Mouse (Mus musculus) kidney, postnatal 36 days (tissue): ENCODE data around the gene Krtap27-1.

ENCODE experiments used
- DNase-seq, 2 experiments: peaks; one replicate each; pipeline ENCODE4 v3.0.0; 2021 to 2022; ENCODE audit warnings: mixed read lengths in 2 of 2

Gene Krtap27-1

DNA sequence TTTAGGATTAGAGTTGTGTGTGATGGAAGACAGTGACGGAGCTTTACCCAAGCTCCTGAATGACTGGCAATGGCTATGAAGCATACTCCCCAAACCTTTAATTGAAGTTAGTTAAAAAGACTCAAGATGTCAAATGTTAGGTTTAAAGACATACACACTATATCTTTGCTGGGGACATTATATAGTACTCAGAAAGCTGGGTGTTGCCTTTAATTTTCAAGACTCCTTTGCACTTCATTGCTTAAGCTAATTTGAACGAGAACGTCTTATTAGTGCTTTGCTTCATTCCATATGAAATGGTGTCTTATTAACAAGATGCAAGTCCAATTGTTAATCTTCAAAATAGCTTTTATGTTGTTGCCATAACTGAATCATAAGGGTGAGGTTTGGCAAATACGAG, at the start of gene Krtap27-1:
Krtap27-1 (minus strand) TSS at position 101 of the 400 bp plus-strand sequence.
- DNase-seq = no peak

DNA sequence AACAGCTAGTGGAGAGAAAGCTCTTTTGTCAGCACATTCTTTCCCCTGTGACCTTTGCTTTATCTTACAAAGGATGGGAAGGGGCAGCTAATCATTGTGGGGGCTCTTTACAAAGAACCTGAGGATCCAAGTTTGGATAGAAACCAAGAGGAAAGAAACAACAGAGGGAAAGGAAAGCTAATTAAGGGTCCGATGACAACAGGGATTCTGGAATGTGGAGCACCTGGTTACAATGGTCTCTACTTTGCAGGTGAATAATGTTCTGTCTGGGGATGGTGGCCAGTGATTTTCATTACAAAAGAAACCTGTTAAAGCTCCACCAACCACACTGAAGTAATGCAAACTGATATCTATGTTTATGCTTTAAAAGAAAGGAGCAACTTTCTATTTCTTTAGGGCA, 48.6 kb upstream of the Krtap27-1 start:
- DNase-seq = no peak

DNA sequence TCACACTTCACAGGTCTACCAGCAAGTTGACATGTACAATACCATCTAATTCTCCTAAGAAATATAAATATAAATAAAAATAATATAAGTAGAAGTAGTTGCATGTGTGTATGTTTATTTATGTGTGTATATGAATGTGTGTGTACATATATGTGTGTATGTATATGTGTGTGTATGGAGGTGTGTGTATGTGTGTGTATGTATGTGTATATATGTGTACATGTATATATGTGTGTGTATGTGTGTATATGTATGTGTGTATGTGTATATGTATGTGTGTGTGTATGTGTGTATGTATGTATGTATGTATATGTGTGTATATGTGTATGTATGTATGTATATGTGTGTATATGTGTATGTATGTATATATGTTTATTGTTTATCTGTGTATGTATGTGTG, 45.1 kb upstream of the Krtap27-1 start:
- no peak for DNase-seq

DNA sequence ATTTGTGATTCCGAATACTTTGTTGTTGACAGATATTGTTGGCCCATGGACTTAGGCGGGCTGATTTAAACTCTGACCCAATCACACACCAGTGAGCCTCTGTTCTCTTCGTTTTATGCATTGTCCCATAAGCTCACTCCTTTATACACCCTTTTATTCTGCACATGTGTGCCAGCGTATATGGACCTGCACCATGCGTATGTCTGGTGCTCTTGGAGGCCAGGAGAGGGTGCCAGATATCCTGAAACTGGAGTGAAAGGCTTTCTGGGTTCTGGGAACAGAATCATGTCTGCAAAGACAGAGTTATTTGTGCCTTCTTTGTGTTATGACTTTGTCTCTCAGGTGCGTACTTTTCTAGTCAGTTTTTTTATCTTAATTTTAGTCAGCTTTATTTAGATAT, 39.8 kb upstream of the Krtap27-1 start:
- DNase-seq = no peak

DNA sequence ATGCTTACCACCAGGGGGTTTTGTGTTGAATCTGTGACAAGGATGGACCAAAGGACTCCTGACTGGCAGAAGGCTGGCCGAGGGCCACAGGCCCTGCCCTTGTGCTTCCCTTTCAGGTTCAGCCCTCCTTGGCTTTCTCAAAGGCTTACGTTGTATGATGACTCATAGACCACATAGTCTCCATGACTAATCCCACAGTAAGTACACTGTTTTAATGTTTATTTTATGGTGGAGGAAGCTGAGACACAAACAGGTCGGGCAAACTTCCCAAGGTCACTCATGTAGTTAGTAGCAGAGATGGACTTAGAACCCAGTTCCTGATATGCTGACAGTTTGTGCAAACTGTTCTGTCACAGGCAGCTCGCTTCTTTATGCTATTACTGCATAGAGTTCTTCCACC, 39.3 kb upstream of the Krtap27-1 start:
- DNase-seq = no peak

DNA sequence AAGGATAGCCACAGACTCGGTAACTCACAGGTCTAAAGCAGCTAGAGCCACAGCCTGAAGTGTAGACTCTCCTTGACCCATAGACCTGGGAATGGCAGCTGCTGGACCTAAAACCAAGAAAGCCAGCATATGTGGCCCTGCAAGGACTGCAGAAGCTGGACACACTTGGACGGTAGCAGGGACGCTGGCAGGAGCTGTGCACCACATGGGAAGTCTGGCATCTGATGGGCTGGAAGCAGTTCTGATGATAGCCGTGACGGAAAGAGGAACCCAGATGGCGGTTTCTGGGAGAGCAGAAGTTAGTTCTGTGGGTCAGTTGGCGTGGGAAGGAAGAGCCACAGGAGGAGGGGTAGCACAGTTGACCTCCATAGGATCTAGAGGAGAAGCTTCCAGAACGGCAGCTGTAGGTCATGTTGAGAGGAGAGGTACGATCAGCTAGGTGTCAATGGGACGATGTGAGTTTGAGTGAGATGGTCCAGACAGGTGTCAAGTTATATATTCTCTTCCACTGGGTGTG, 36.1 kb upstream of the Krtap27-1 start, which contains the start of gene 2310061N02Rik:
2310061N02Rik (minus strand) TSS at position 467 of the 517 bp plus-strand sequence.
- no peak for DNase-seq

DNA sequence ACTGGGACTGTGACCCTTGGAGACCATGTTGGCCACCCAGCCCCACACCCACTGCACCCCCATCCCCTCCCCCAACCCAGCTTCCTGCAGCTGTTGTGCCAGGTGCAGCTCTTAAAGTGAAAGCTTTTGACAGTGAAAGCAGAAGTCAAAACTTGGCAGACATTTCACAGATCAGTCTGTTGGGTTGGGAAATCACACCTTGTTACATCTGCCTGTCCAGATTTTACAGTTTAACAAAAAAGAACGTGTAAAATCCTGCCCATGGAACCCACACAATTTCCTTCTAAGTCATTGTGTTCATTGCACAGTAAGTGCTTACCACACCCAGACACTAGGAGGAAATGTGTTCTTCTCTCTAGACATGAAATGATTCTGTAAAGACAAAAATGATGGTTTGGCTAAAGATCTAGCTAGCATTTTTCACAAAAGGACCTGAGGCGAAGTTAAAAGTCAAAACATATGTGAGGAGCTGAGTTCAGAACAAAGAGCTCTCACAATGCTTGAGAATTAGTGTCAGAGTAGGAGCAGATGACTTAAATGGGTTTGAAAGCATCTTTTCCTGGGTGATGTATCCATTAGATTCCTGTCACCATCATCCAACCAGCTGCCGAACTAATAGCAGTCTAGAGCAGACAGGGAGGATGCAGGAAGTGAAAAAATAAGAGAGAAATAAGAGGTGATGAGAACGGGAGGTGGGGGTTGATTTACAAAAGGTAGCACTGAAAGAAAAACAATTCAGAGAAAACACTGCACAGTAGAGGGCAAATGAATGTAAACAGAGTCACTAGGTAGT, 29.8 kb upstream of the Krtap27-1 start:
- DNase-seq = no peak

DNA sequence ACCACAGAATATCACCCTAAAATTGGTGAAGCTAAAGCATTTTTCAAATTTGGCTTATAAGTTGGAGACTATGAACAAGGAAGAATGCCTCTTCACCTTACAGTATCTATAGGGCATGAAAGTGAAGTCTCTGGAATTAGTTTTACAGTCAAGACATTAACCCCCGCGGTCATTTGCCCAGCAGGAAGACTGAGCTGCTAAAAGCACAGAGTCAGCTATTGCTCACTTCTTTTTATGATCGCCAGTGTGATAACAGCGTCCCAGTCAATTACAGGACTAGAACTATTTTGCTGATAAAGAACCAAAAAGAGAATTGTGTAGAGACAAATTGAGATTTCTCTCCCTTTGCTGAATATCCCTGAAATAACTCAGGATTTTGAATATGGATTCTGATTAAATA, 24.8 kb upstream of the Krtap27-1 start:
- DNase-seq = no peak

DNA sequence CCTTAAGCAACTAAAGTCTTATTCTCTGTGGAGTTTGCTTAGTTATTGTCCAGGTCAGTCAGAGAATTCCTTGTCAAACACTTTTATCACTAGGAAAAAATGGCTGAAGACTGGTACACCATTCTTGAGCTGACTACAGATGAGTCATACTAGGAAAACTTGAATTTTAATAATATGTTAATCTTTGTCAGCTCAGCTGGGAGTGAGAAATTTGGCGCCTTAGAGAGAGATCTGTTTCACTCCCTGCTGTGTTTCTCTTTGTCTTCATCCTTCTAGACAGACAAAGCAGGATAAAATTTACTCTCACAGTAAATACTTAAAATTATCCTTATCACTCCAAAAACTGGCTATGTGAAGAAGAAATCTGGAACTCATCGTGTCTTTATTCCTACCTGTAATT, 9.8 kb upstream of the Krtap27-1 start:
- DNase-seq = no peak

DNA sequence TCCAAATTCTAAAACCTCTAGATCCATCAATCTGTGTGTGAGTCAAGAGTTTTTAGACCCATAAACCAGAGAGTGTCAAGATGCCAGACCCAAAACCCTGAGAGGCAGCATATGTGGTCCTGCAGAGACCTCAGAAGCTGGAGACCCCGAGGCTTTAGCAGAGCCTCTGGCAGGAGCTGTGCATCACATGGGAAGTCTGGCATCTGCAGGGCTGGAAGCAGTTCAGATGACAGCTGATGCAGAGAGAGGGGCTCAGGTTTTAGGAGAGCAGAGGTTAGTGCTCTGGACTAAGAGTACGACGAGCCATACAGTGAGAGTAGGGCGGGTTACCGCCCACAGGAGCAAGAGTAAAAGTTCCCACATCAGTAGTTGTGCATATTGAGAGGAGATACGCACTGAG, 7.6 kb upstream of the Krtap27-1 start:
- no peak for DNase-seq

DNA sequence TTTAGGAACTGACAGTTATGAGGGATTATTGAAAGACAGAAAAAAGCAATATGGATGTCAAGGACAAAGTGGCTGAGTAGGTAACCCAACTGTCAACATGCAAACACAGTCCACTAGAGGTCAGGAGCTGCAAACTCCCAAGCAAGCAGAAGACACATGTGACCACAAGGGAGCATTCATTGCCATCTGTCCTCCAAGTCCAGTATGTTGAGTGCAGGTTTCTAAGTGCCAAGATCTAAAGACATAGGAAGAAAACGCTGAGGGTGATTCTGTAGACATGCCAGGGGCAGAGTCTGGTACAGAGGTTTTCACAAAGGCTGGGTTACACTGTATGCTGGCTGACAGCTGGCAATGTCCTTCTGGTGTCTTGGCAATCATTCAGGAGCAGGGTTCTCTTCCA, 14.0 kb downstream of the Krtap27-1 start:
- peak; percentile 12 to 28 for DNase-seq

DNA sequence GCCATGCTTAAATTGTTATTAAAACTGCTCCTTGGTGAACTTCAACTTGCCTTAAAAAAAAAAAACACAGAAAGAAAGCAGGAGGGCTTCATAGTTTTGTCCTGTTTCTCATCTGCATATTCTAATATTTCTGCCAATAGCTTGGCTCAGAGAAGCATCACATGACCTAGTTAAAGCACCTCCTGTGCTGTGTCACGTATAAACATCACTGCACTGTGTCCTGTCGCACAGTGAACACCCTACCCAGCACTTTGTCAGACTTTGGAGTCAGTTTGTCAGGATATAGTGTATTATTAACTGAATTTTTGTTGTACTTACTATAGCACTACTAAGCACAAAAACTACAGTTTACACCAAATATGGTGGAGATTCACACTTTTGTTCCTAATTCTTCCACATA, 19.5 kb downstream of the Krtap27-1 start:
- DNase-seq = peak; percentile 25 to 31

DNA sequence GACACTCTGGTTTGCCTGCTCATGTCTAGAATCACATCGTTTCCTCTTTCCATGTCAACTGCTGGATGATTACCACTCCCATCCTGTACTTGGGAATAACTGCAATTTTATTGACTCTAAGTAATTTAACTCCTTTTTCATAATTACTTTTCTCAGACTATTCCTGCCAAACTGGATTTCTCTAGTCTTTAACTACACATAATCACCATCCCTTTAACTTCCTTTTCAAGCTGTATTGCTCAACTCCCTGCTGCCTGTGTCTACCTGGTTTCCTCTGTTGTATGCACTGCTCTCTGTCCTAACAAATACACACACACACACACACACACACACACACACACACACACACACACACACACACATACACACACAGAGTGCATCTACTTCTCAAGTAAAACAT, 20.4 kb downstream of the Krtap27-1 start:
- no peak for DNase-seq

DNA sequence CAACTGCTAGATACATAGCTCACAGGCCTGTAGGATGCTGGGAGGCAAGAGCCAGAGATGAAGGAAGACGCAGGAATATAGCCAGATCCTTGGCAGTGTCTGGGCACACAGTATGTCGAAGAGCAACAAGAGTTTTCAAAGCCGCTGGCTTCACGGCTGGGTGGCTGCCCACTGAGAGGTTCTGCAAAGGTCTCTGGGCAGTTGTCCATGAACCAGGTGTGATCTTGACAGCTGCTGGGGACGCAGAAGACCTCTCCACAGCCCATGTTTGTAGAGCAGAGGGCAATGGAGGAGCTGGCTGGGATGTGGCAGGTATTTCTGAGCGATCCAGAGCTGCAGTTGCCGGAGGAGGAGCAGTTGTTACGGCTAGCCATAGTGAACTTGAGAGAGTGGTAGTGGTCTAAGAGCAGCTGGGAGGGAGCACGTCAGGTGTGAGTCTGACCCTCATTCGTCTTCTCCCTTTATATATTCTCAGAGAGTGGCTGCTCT, 24.1 kb downstream of the Krtap27-1 start, which contains the start of gene Krtap26-1:
Krtap26-1 (minus strand) TSS at position 439 of the 489 bp plus-strand sequence.
- no peak for DNase-seq

DNA sequence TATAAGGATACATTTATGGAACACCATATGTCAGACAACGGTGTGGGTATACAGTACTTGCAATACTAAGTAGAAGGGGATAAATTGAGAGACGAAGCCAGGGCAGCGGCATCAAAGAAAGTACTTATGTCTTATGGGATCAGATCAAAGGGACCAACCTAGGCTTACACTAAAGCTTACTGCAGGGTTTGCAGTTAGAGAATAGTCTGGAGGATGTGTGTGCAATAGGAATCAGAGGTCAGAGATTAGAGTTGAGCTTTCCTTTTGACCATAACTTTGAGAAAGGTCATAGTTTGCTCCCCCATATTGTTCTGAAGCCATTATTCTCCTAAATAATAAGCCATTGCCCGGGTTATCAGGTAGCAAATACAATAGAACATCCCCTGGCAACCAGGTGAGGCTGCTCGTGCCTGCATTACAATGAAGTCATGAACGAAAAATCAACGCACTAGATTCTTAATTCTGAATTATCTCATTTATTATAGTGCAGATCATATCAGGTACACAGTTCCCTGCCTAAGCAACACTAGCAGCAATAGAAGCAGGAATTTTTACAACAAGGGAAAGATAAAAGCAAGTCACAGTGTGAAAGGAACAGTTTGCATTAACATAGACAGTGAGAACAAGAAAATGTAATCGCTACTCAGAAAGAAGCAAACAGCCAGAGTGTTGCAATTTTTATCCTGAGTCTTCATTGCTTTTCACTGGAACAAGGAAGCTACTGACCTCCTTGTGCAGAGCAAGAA, 24.9 kb downstream of the Krtap27-1 start:
- DNase-seq = no peak

DNA sequence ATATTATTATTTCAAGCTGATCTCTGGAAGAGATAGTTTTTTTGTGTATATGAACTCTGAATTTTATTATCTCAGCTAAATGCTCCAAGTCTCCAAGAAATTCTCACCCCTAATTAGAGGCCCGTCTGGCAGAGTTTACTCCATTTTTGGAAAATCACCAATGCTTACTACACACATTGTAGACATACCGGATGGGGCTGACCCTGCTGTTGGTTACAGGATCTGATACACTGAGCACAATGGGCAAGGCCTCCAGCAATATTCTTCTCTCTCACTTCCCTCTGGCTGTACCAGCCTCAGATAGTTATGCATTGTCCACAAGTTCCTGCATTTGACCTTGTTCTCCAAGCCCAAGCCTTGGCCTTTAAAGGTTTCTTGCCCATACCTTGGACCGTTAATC, 31.4 kb downstream of the Krtap27-1 start:
- DNase-seq = no peak

DNA sequence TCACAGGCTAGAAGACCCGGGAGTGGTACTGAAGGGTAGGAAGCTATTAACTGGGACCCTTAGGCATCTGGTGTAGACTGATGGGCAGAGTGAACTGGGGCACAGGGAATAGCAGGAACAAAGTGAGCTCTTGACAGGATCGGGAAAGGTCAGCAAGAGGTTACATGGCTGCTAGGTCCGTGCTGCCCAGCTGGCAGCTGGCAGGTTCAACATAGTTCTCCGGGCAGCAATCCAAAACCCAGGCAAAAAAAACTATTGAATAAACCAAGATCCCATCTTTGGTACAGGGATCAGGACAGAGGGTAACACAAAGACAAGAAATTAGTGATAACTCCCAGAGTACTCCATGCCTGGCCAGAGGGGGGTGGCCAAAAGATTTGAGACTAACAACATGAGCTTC, 36.3 kb downstream of the Krtap27-1 start:
- DNase-seq = peak; percentile 71 to 74

DNA sequence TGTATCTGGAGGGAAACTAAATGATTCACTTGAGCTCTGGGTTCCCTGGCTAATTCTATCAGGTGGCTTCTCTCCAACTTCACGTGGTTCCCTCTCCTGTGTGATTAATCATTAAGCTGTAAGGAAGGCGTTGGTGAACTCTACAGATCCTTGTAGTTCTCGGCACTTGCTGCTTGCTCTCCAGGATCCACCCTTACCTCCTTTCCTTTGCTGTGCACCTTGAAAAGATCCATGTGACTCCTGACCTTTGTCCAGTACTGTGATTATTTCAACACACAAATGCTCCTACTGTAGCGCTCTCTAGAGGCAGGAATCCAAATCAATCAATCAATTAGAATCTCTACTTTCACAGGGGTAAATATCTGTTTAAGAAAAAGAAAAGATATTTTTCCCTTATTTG, 40.0 kb downstream of the Krtap27-1 start:
- DNase-seq = peak; percentile 51 to 89

DNA sequence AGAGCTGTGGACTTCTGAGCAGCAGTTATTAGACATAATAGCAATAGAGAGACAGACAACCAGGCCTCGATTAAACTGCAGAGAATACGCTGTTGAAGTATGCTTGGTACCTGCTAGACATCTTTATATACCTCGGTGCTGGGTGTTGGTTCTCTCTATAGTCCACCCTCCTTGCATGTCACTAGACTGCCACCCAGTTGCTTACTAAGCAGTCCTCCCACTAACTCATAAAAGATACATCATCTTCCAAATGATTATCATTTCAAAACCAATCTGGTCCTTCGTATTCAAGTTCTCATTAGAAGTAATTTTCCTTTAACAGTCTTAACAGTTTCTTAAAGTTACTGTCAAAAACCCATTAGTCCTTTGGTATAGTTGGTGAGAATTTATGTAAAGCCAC, 43.9 kb downstream of the Krtap27-1 start, which contains the start of gene 2310079G19Rik:
2310079G19Rik (minus strand) TSS at position 101 of the 400 bp plus-strand sequence.
- no peak for DNase-seq
